Mouse (Mus musculus): Measurements from ENCODE around the gene Utp4. TPM values are rescaled to one million over a fixed set of nuclear protein-coding genes. Genes with fewer than 3 reads are reported as not detected.

The Utp4 gene
- total and polyA plus RNA-seq, 3 experiments, result 80.6 to 202 (median 156) TPM

- TF ChIP-seq RCOR1 (conservative IDR thresholded peaks at IDR 0.05; ENCODE audit: low read depth, low read length) (0 out of 2 replicates have a peak, but pooled peaks have one; percentile 18), KAT2A (IDR thresholded peaks at IDR 0.05; ENCODE audit: insufficient replicate concordance, low read length) (no peak), ZC3H11A (IDR thresholded peaks at IDR 0.05; ENCODE audit: low read depth, low read length) (no peak)
Measured at GRCm38 (mm10) chr8:106892806-106893451, 507 bp upstream of the Utp4 start (continued).

GRCm38 (mm10) chr8:106899473-106899872 is 6.0 kb downstream of the Utp4 start:
- dilution Hi-C loops (cut with MboI; ENCODE audit: extremely low pct_ligation_motif_present, extremely low pct_unique_long_range_greater_than_20kb, low sequenced_read_pairs), result no loop called here

GRCm38 (mm10) chr8:106905727-106906480 is 12.5 kb downstream of the Utp4 start:
- Histone ChIP-seq H3K4me1 (ENCODE audit: control insufficient read depth in 1 of 2, insufficient read depth in 2 of 2) (peaks cover 0 to 7% of the 10 kb centered on the region in 2 experiments; a peak in 1 of 4 replicates), H3K27me3 (replicated peaks) (no peaks in the 10 kb centered on the region), H3K9me3 (replicated peaks; ENCODE audit: low read length) (no peaks in the 10 kb centered on the region), H3K27ac (ENCODE audit: insufficient read depth, low read depth) (no peak overlapping the region), H3K4me2 (ENCODE audit: insufficient read depth, low read depth, poor library complexity, severe bottlenecking) (no peak overlapping the region), H3K9ac (ENCODE audit: insufficient read depth, low read depth) (no peak overlapping the region), H3K36me3 (replicated peaks in 1 of 2; ENCODE audit: control insufficient read depth in 1 of 2, insufficient read depth in 1 of 2, low read length in 1 of 2) (peaks cover 86 to 87% of the 10 kb centered on the region in 2 experiments), H3K79me2 (replicated peaks; ENCODE audit: control insufficient read depth, extremely low read depth, insufficient read depth, poor library complexity, severe bottlenecking) (0 out of 2 replicates have a peak, but pooled peaks cover 10% of the 10 kb centered on the region), H3K4me3 (replicated peaks in 1 of 3; ENCODE audit: low read depth in 2 of 3, low read length in 2 of 3, poor library complexity in 1 of 3) (no peak overlapping the region)
- in situ Hi-C loops (cut with MboI; ENCODE audit: low pct_ligation_motif_present, low pct_unique_long_range_greater_than_20kb, low sequenced_read_pairs) (no loop called here), dilution Hi-C loops (cut with MboI; ENCODE audit: extremely low pct_ligation_motif_present, extremely low pct_unique_long_range_greater_than_20kb, low sequenced_read_pairs) (no loop called here)
- TF ChIP-seq MAFK (IDR thresholded peaks at IDR 0.05; ENCODE audit: insufficient replicate concordance, low read length), result no peak
- no peak for TF ChIP-seq POLR2AphosphoS2 (IDR thresholded peaks at IDR 0.05; ENCODE audit: low read depth, low read length)
- TF ChIP-seq RCOR1 (conservative IDR thresholded peaks at IDR 0.05; ENCODE audit: low read depth, low read length), result no peak
- TF ChIP-seq NRF1 (IDR thresholded peaks at IDR 0.05; ENCODE audit: low read depth, low read length), result no peak
- TF ChIP-seq JUND (conservative IDR thresholded peaks at IDR 0.05; ENCODE audit: low read depth, low read length), result no peak
- TF ChIP-seq NELFE (IDR thresholded peaks at IDR 0.05; ENCODE audit: low read depth, low read length), result no peak
- TF ChIP-seq SIN3A (IDR thresholded peaks at IDR 0.05; ENCODE audit: low read length), result no peak
- TF ChIP-seq CHD2 (IDR thresholded peaks at IDR 0.05; ENCODE audit: low read length), result no peak
- DNase-seq (ENCODE audit: extremely low read depth), result no peak

More at GRCm38 (mm10) chr8:106899473-106899872, 6.0 kb downstream of the Utp4 start:
- Histone ChIP-seq H3K36me3 (replicated peaks in 1 of 2; ENCODE audit: control insufficient read depth in 1 of 2, insufficient read depth in 1 of 2, low read length in 1 of 2) (peaks cover 82 to 97% of the 10 kb centered on the region in 2 experiments), H3K79me2 (replicated peaks; ENCODE audit: control insufficient read depth, extremely low read depth, insufficient read depth, poor library complexity, severe bottlenecking) (peaks cover 39% of the 10 kb centered on the region), H3K9me3 (replicated peaks; ENCODE audit: low read length) (no peaks in the 10 kb centered on the region), H3K4me1 (ENCODE audit: control insufficient read depth in 1 of 2, insufficient read depth in 2 of 2) (peaks cover 8 to 36% of the 10 kb centered on the region in 2 experiments; a peak in 3 of 4 replicates), H3K4me3 (replicated peaks in 1 of 3; ENCODE audit: low read depth in 2 of 3, low read length in 2 of 3, poor library complexity in 1 of 3) (no peak overlapping the region), H3K9ac (ENCODE audit: insufficient read depth, low read depth) (no peak overlapping the region), H3K27me3 (replicated peaks) (no peaks in the 10 kb centered on the region), H3K27ac (ENCODE audit: insufficient read depth, low read depth) (no peak overlapping the region), H3K4me2 (ENCODE audit: insufficient read depth, low read depth, poor library complexity, severe bottlenecking) (no peak overlapping the region)
- DNase-seq (ENCODE audit: extremely low read depth), result no peak
- TF ChIP-seq ZNF384 (IDR thresholded peaks at IDR 0.05; ENCODE audit: low read depth, low read length), result no peak
- no peak for TF ChIP-seq PAX5 (IDR thresholded peaks at IDR 0.05; ENCODE audit: low read length)
- TF ChIP-seq KAT2A (IDR thresholded peaks at IDR 0.05; ENCODE audit: insufficient replicate concordance, low read length), result no peak
- TF ChIP-seq ZC3H11A (IDR thresholded peaks at IDR 0.05; ENCODE audit: low read depth, low read length), result no peak
- TF ChIP-seq RAD21 (IDR thresholded peaks at IDR 0.05; ENCODE audit: low read depth, low read length), result no peak
- TF ChIP-seq BHLHE40 (IDR thresholded peaks at IDR 0.05; ENCODE audit: low read depth, low read length), result no peak
- no peak for TF ChIP-seq ZMIZ1 (IDR thresholded peaks at IDR 0.05; ENCODE audit: low read depth, low read length)
- no peak for TF ChIP-seq NRF1 (IDR thresholded peaks at IDR 0.05; ENCODE audit: low read depth, low read length)
- TF ChIP-seq MAFK (IDR thresholded peaks at IDR 0.05; ENCODE audit: insufficient replicate concordance, low read length), result no peak
- no peak for TF ChIP-seq SMC3 (IDR thresholded peaks at IDR 0.05; ENCODE audit: low read depth, low read length)
- TF ChIP-seq JUN (IDR thresholded peaks at IDR 0.05; ENCODE audit: insufficient read depth, low read depth, low read length), result no peak
- TF ChIP-seq NELFE (IDR thresholded peaks at IDR 0.05; ENCODE audit: low read depth, low read length), result no peak
- no peak for TF ChIP-seq USF2 (conservative IDR thresholded peaks at IDR 0.05; ENCODE audit: low read depth, low read length)
- no peak for TF ChIP-seq HCFC1 (IDR thresholded peaks at IDR 0.05; ENCODE audit: low read depth, low read length)
- no peak for TF ChIP-seq POLR2A (IDR thresholded peaks at IDR 0.05; ENCODE audit: low read depth, low read length)
- no peak for TF ChIP-seq CHD1 (IDR thresholded peaks at IDR 0.05; ENCODE audit: low read depth, low read length)
- TF ChIP-seq UBTF (IDR thresholded peaks at IDR 0.05; ENCODE audit: low read depth, low read length), result no peak
- no peak for TF ChIP-seq IRF4 (IDR thresholded peaks at IDR 0.05; ENCODE audit: low read depth, low read length)
- in situ Hi-C loops (cut with MboI; ENCODE audit: low pct_ligation_motif_present, low pct_unique_long_range_greater_than_20kb, low sequenced_read_pairs), result no loop called here

Measured in CH12.LX (cell line).